Mouse (Mus musculus): Measurements from ENCODE around the gene Olfr103. TPM values are rescaled to one million over a fixed set of nuclear protein-coding genes. Genes with fewer than 3 reads are reported as not detected.

Olfr103 gene
- total and polyA plus RNA-seq, 3 experiments = 0.05 TPM; not detected in 2

GRCm38 (mm10) chr17:37304213-37304612 is 35.3 kb downstream of the Olfr103 start, which contains the start of gene Olfr101:
Gene Olfr101 (minus strand): TSS chr17:37304313.
- H3K27me3 ChIP-seq (ENCODE audit: insufficient read depth, low read length) = no peaks in the 10 kb centered on the region
- H3K9me3 ChIP-seq (replicated peaks) = peaks cover 16% of the 10 kb centered on the region
- no peak within 1 kb of the TSS for H3K4me3 ChIP-seq (ENCODE audit: low read depth, low read length)
- TF ChIP-seq GATA2 (IDR thresholded peaks at IDR 0.05; ENCODE audit: borderline replicate concordance, low read depth, low read length) (no peak), TAL1 (conservative IDR thresholded peaks at IDR 0.05; ENCODE audit: low read depth, low read length) (no peak), POLR2AphosphoS5 (IDR thresholded peaks at IDR 0.05; ENCODE audit: insufficient replicate concordance, low read depth, low read length) (no peak), GATA1 (IDR thresholded peaks at IDR 0.05; ENCODE audit: borderline replicate concordance, low read length) (no peak), CTCF (IDR thresholded peaks at IDR 0.05; ENCODE audit: low read depth, low read length) (no peak)
- H3K36me3 ChIP-seq (replicated peaks) = no peaks in the 10 kb centered on the region
- H3K4me1 ChIP-seq (ENCODE audit: insufficient read depth, low read depth, low read length) = no peaks in the 10 kb centered on the region
- DNase-seq (ENCODE audit: low spot score) (no peak), ATAC-seq (ENCODE audit: extremely low read depth, insufficient number of reproducible peaks, low FRiP score, poor library complexity, severe bottlenecking) (no peak)

Other genes with a start within 250 kb of the Olfr103 start
Only the 20 nearest of the 24 such genes appear.
- gene Olfr93, start 178.2 kb downstream of the Olfr103 start, total RNA-seq (2014; fragmentation: Nextera tagmentation) = not detected in 2 replicates
- 0.06 and 0.27 TPM in 2 replicates for gene Olfr93, start 178.2 kb downstream of the Olfr103 start, total RNA-seq (2017)
- not detected in 2 replicates for gene Olfr93, start 178.2 kb downstream of the Olfr103 start, polyA plus RNA-seq (2012)
- gene Ubd, start 145.8 kb downstream of the Olfr103 start, total RNA-seq (2014; fragmentation: Nextera tagmentation) = not detected in 2 replicates
- gene Ubd, start 145.8 kb downstream of the Olfr103 start, total RNA-seq (2017) = not detected in 2 replicates
- gene Ubd, start 145.8 kb downstream of the Olfr103 start, polyA plus RNA-seq (2012) = not detected in 2 replicates
- gene Olfr94, start 138.7 kb downstream of the Olfr103 start, total RNA-seq (2014; fragmentation: Nextera tagmentation) = not detected in 2 replicates
- 0.06 and 0.11 TPM in 2 replicates for gene Olfr94, start 138.7 kb downstream of the Olfr103 start, total RNA-seq (2017)
- gene Olfr94, start 138.7 kb downstream of the Olfr103 start, polyA plus RNA-seq (2012) = not detected in 2 replicates
- not detected in 2 replicates for gene Olfr95, start 126.6 kb downstream of the Olfr103 start, total RNA-seq (2014; fragmentation: Nextera tagmentation)
- under 0.01 and 0.05 TPM in 2 replicates for gene Olfr95, start 126.6 kb downstream of the Olfr103 start, total RNA-seq (2017)
- not detected in 2 replicates for gene Olfr95, start 126.6 kb downstream of the Olfr103 start, polyA plus RNA-seq (2012)
- not detected in 2 replicates for gene Olfr96, start 119.6 kb downstream of the Olfr103 start, total RNA-seq (2014; fragmentation: Nextera tagmentation)
- gene Olfr96, start 119.6 kb downstream of the Olfr103 start, total RNA-seq (2017) = 0.06 TPM in 1 of 2 replicates, not detected in the other
- not detected in 2 replicates for gene Olfr96, start 119.6 kb downstream of the Olfr103 start, polyA plus RNA-seq (2012)
- not detected in 2 replicates for gene Olfr97, start 102.4 kb downstream of the Olfr103 start, total RNA-seq (2014; fragmentation: Nextera tagmentation)
- 0.11 and 0.35 TPM in 2 replicates for gene Olfr97, start 102.4 kb downstream of the Olfr103 start, total RNA-seq (2017)
- gene Olfr97, start 102.4 kb downstream of the Olfr103 start, polyA plus RNA-seq (2012) = not detected in 2 replicates
- gene Olfr98, start 75.9 kb downstream of the Olfr103 start, total RNA-seq (2014; fragmentation: Nextera tagmentation) = not detected in 2 replicates
- gene Olfr98, start 75.9 kb downstream of the Olfr103 start, total RNA-seq (2017) = not detected in 2 replicates
- gene Olfr98, start 75.9 kb downstream of the Olfr103 start, polyA plus RNA-seq (2012) = not detected in 2 replicates
- not detected in 2 replicates for gene H2-M3, start 69.5 kb downstream of the Olfr103 start, total RNA-seq (2014; fragmentation: Nextera tagmentation)
- not detected in 2 replicates for gene H2-M3, start 69.5 kb downstream of the Olfr103 start, total RNA-seq (2017)
- gene H2-M3, start 69.5 kb downstream of the Olfr103 start, polyA plus RNA-seq (2012) = not detected in 2 replicates
- not detected in 2 replicates for gene Olfr99, start 56.2 kb downstream of the Olfr103 start, total RNA-seq (2014; fragmentation: Nextera tagmentation)
- gene Olfr99, start 56.2 kb downstream of the Olfr103 start, total RNA-seq (2017) = not detected in 2 replicates
- not detected in 2 replicates for gene Olfr99, start 56.2 kb downstream of the Olfr103 start, polyA plus RNA-seq (2012)
- gene Olfr101, start 35.4 kb downstream of the Olfr103 start, total RNA-seq (2014; fragmentation: Nextera tagmentation) = not detected in 2 replicates
- gene Olfr101, start 35.4 kb downstream of the Olfr103 start, total RNA-seq (2017) = 0.05 and 0.12 TPM in 2 replicates
- gene Olfr101, start 35.4 kb downstream of the Olfr103 start, polyA plus RNA-seq (2012) = not detected in 2 replicates
- not detected in 2 replicates for gene Olfr102, start 22.6 kb downstream of the Olfr103 start, total RNA-seq (2014; fragmentation: Nextera tagmentation)
- 0.12 TPM in 1 of 2 replicates, not detected in the other for gene Olfr102, start 22.6 kb downstream of the Olfr103 start, total RNA-seq (2017)
- not detected in 2 replicates for gene Olfr102, start 22.6 kb downstream of the Olfr103 start, polyA plus RNA-seq (2012)
- not detected in 2 replicates for gene Olfr104-ps, start 19.9 kb upstream of the Olfr103 start, total RNA-seq (2014; fragmentation: Nextera tagmentation)
- 0.06 and 0.16 TPM in 2 replicates for gene Olfr104-ps, start 19.9 kb upstream of the Olfr103 start, total RNA-seq (2017)
- not detected in 2 replicates for gene Olfr104-ps, start 19.9 kb upstream of the Olfr103 start, polyA plus RNA-seq (2012)
- gene Olfr105-ps, start 39.3 kb upstream of the Olfr103 start, total RNA-seq (2014; fragmentation: Nextera tagmentation) = not detected in 2 replicates
- gene Olfr105-ps, start 39.3 kb upstream of the Olfr103 start, total RNA-seq (2017) = 0.06 and 0.11 TPM in 2 replicates
- gene Olfr105-ps, start 39.3 kb upstream of the Olfr103 start, polyA plus RNA-seq (2012) = not detected in 2 replicates
- gene Olfr106-ps, start 50.7 kb upstream of the Olfr103 start, total RNA-seq (2014; fragmentation: Nextera tagmentation) = not detected in 2 replicates
- gene Olfr106-ps, start 50.7 kb upstream of the Olfr103 start, total RNA-seq (2017) = not detected in 2 replicates
- gene Olfr106-ps, start 50.7 kb upstream of the Olfr103 start, polyA plus RNA-seq (2012) = not detected in 2 replicates
- gene Olfr107, start 59.5 kb upstream of the Olfr103 start, total RNA-seq (2014; fragmentation: Nextera tagmentation) = not detected in 2 replicates
- 0.06 and 0.16 TPM in 2 replicates for gene Olfr107, start 59.5 kb upstream of the Olfr103 start, total RNA-seq (2017)
- not detected in 2 replicates for gene Olfr107, start 59.5 kb upstream of the Olfr103 start, polyA plus RNA-seq (2012)
- not detected in 2 replicates for gene Olfr108, start 105.8 kb upstream of the Olfr103 start, total RNA-seq (2014; fragmentation: Nextera tagmentation)
- gene Olfr108, start 105.8 kb upstream of the Olfr103 start, total RNA-seq (2017) = 0.11 TPM in 1 of 2 replicates, not detected in the other
- not detected in 2 replicates for gene Olfr108, start 105.8 kb upstream of the Olfr103 start, polyA plus RNA-seq (2012)
- gene Olfr109, start 119.2 kb upstream of the Olfr103 start, total RNA-seq (2014; fragmentation: Nextera tagmentation) = not detected in 2 replicates
- 0.05 and 0.06 TPM in 2 replicates for gene Olfr109, start 119.2 kb upstream of the Olfr103 start, total RNA-seq (2017)
- not detected in 2 replicates for gene Olfr109, start 119.2 kb upstream of the Olfr103 start, polyA plus RNA-seq (2012)
- gene H2-M2, start 143.9 kb upstream of the Olfr103 start, total RNA-seq (2014; fragmentation: Nextera tagmentation) = not detected in 2 replicates
- not detected in 2 replicates for gene H2-M2, start 143.9 kb upstream of the Olfr103 start, total RNA-seq (2017)
- gene H2-M2, start 143.9 kb upstream of the Olfr103 start, polyA plus RNA-seq (2012) = not detected in 2 replicates
- gene Olfr110, start 152.8 kb upstream of the Olfr103 start, total RNA-seq (2014; fragmentation: Nextera tagmentation) = not detected in 2 replicates
- not detected in 2 replicates for gene Olfr110, start 152.8 kb upstream of the Olfr103 start, total RNA-seq (2017)
- not detected in 2 replicates for gene Olfr110, start 152.8 kb upstream of the Olfr103 start, polyA plus RNA-seq (2012)
- gene Olfr111, start 168.3 kb upstream of the Olfr103 start, total RNA-seq (2014; fragmentation: Nextera tagmentation) = not detected in 2 replicates
- gene Olfr111, start 168.3 kb upstream of the Olfr103 start, total RNA-seq (2017) = 0.12 TPM in 1 of 2 replicates, not detected in the other
- not detected in 2 replicates for gene Olfr111, start 168.3 kb upstream of the Olfr103 start, polyA plus RNA-seq (2012)